Mouse (Mus musculus): ENCODE measurements around the gene Arhgap30.
A peak's percentile ranks its signal among the peaks of the same experiment; 100 is the strongest.

Arhgap30 gene

DNA sequence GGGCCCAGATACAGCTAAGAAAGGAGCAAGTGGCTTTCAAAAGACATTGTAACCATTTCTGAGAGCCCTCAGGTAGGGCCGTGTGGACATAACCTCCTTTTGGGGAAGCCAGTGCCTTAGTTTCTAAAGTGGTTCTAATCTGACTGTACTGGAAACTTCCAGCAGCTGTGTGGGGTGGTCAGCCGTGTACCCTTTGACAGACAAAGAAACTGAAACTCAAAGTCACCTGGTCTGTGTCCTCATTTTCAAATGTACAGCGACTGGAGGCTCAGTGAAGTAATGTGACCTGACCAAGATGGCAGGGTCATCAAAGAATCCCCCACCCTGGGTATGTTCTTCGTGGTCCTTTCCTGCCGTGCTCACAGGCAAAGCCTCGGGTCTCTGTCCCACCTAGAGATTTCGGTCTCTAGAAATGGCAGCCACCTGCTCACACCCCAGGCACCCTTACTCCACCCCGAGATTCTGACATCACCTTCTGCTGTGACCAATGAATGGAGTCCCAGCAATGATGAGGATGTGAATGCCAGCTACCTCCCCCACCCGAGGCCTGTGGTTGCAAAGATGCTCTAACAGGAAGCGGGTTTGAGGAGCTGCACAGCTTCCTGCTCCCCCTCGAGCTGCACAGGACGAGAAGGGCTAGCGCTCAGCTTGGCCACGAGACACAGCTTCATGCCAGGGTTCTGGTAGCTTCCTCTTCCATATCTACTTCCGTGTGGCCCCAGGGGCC, at the start of gene Arhgap30:
TSS of gene Arhgap30 (plus strand) at position 579 of the 727 bp plus-strand sequence.
- no peak for DNase-seq (ENCODE audit: low spot score)

GRCm38 (mm10) chr1:171342262-171343207, 46.2 kb upstream of the Arhgap30 start:
- DNase-seq (ENCODE audit: low spot score), result no peak

DNA sequence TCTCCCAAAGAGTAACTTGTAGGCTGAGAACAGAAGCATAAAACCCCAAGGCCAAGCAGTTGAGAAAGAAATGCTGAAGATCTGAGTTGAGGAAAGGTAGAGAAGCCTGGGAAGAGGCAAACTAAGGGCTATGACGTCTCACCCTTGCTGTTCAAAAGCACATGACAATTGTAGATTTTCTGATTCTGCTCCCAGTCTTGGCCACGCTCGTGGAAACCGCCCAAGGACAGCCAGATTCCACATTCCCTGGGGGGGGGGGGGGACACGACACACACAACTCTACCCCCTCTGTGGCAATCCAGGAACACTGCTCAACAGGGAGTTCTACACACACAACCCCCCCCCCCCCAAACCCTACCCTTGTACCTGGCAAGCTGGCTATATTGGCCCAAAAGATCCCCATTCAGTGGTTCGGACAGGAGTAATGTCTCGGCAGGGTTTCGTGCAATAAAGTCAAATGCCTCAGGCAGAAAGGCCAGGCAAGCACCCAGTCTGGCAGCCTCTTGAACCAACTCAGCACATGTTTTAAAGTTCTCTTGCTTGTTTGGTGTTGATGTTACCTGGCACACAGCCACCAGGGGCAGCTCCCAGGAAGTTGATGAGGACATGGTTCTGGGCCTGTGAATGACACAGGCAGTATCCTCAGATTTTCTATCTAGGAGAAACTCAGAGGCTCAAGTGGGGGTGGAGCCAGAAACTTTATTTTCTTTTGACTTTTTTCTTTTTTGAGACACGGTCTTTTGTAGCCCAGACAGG, 44.7 kb upstream of the Arhgap30 start:
- no peak for DNase-seq (ENCODE audit: low spot score)

- DNase-seq (ENCODE audit: low spot score), result no peak
These were observed 44.0 kb upstream of the Arhgap30 start for GRCm38 (mm10) chr1:171344715-171345114.

GRCm38 (mm10) chr1:171345225-171346094, 43.3 kb upstream of the Arhgap30 start, which contains the start of the genes Nit1 and Pfdn2:
Gene Nit1 (minus strand): TSS chr1:171345646.
Gene Pfdn2 (plus strand): TSS chr1:171345670.
- peak; percentile 85 for DNase-seq (ENCODE audit: low spot score)

DNA sequence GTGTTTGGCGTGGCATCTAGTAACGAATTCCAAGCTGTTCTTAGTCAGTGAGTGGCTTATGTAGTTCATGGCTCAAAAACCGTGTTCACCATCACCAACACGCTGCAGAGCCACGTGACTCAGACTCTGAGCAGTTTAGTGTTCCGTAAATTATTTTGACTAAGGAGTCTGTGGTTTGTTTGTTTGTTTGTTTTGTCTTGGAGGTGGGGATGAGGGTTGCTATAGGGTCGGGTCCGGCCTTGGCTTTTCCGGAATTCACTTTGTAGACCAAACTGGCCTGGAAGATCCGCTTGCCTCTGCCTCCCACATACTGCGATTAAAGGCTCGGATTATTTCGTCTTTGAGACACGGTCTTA, 42.7 kb upstream of the Arhgap30 start:
- DNase-seq (ENCODE audit: low spot score), result no peak

DNA sequence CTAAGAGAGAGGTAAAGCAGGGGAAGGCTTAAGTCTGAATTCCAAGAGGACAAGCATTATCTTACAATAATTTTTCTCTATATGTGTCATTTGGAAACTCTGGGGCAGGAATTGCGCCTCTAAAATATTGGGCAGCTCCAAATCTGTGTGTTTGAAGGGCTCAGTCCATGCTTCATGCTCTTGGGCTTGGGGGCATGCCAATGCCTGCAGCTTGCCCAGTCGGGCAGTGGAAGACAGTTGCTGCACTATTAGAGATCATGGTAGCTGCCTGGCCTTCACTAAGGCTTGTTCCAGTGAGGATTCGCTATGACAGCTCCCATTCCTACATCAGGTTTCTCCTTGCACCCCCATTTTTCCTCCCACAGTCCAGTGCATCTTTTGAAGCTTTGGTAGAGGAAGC, 40.1 kb upstream of the Arhgap30 start:
- DNase-seq (ENCODE audit: low spot score), result no peak

GRCm38 (mm10) chr1:171349210-171349609, 39.5 kb upstream of the Arhgap30 start:
- no peak for DNase-seq (ENCODE audit: low spot score)

GRCm38 (mm10) chr1:171355812-171356340, 32.9 kb upstream of the Arhgap30 start:
- DNase-seq (ENCODE audit: low spot score), result no peak

- DNase-seq (ENCODE audit: low spot score), result no peak
These were observed 31.9 kb upstream of the Arhgap30 start for GRCm38 (mm10) chr1:171356814-171357213.

GRCm38 (mm10) chr1:171358421-171358820, 30.3 kb upstream of the Arhgap30 start:
- DNase-seq (ENCODE audit: low spot score), result no peak

GRCm38 (mm10) chr1:171360253-171360652, 28.5 kb upstream of the Arhgap30 start:
- DNase-seq (ENCODE audit: low spot score), result no peak

- peak; percentile 89 for DNase-seq (ENCODE audit: low spot score)
These were observed 28.1 kb upstream of the Arhgap30 start, which contains the start of gene Klhdc9 for GRCm38 (mm10) chr1:171360656-171361055. Gene Klhdc9 (minus strand): TSS chr1:171360798.

- peak; percentile 64 for DNase-seq (ENCODE audit: low spot score)
These were observed 27.3 kb upstream of the Arhgap30 start for GRCm38 (mm10) chr1:171361106-171362103.

- DNase-seq (ENCODE audit: low spot score), result no peak
These were observed 22.8 kb upstream of the Arhgap30 start for GRCm38 (mm10) chr1:171365934-171366333.

DNA sequence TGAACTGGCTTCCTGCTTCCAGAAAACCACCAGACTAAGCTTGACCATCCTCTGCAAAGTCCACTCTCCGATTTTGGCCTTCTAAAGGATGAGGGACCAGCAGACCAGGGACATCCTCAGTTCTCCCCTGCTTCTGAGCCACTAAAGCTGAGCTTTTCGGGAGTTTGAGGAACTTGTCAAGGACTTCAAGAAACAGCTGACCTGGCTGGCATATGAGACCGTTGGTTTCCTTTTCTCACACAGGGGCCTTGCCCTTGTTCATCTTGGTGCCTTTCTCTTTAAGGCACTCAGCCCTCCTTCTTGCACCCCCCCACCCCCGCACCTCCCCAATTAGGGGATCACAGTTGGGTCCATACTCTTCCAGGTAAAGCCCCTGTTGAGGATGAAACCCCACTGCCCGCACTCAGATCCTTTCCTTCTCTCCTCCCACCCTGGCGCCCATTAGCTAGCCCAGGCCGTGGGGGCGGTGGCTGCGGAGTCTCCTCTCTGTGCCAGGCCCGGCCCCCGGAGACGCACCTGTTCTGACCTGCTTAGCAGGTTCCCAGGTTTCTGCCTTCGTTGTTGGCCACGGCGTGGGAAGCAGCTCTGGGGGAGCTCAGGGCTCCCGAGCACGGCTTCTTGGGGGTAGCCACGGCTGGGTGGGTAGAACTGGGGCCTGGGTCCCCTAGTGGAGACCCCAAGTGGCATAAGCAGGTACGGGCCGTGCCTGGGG, 18.8 kb upstream of the Arhgap30 start, which contains the start of gene Nectin4:
TSS of gene Nectin4 (plus strand) at position 255 of the 712 bp plus-strand sequence.
- DNase-seq (ENCODE audit: low spot score), result no peak

GRCm38 (mm10) chr1:171372880-171373279, 15.9 kb upstream of the Arhgap30 start:
- no peak for DNase-seq (ENCODE audit: low spot score)

GRCm38 (mm10) chr1:171373946-171374345, 14.8 kb upstream of the Arhgap30 start:
- no peak for DNase-seq (ENCODE audit: low spot score)

- DNase-seq (ENCODE audit: low spot score), result no peak
These were observed 13.1 kb upstream of the Arhgap30 start for GRCm38 (mm10) chr1:171375646-171376097.
